ENCODE assay signal across 9 mouse cellular contexts in genomic region chrX:53610571-53610970, GRCm38 (mm10). TPM values are rescaled to one million over a fixed set of nuclear protein-coding genes. Genes with fewer than 3 reads are reported as not detected.
DNase-seq lines count a peak whose midpoint lies in the region; ATAC-seq and TF ChIP-seq lines count a peak whose summit lies in the region.
"Had no signal": no experiment of that assay in that cellular context is flagged by ENCODE, and none has a peak within 500 bp of the region (broad histone marks: within the 10 kb centered on the region; RNA-seq: fewer than 3 reads in every experiment).

No protein-coding gene starts in this region.

- TF ChIP-seq CTCF in CH12.LX (conservative IDR thresholded peaks at IDR 0.05 in 1 of 2, IDR thresholded peaks at IDR 0.05 in 1 of 2; ENCODE audit: low read depth in 2 of 2, low read length in 2 of 2): peak; percentile 28 to 61
- TF ChIP-seq CTCF in lung, postnatal 0 days (IDR thresholded peaks at IDR 0.05): peak; percentile 77

- no peaks in the 10 kb centered on the region for H3K4me1 ChIP-seq in heart, embryonic 12.5 days (replicated peaks)
- H3K4me1 ChIP-seq in CH12.LX (ENCODE audit: control insufficient read depth in 1 of 2, insufficient read depth in 2 of 2): no peaks in the 10 kb centered on the region
- no peaks in the 10 kb centered on the region for H3K4me1 ChIP-seq in lung, postnatal 0 days (ENCODE audit: insufficient read depth, low read depth, low read length)
- H3K4me1 ChIP-seq: lung, embryonic 15.5 days had no signal

- H3K4me2 ChIP-seq in heart, embryonic 12.5 days: no peak overlapping the region
- no peak overlapping the region for H3K4me2 ChIP-seq in CH12.LX (ENCODE audit: insufficient read depth, low read depth, poor library complexity, severe bottlenecking)
- H3K4me2 ChIP-seq in lung, postnatal 0 days (replicated peaks; ENCODE audit: low read depth, low read length): no peak overlapping the region
- H3K4me2 ChIP-seq: lung, embryonic 15.5 days had no signal

- no peaks in the 10 kb centered on the region for H3K27me3 ChIP-seq in heart, embryonic 12.5 days (replicated peaks)
- no peaks in the 10 kb centered on the region for H3K27me3 ChIP-seq in CH12.LX (replicated peaks)
- H3K27me3 ChIP-seq in lung, postnatal 0 days (replicated peaks; ENCODE audit: insufficient read depth, low read length): no peaks in the 10 kb centered on the region
- H3K27me3 ChIP-seq: lung, embryonic 15.5 days had no signal

- no peaks in the 10 kb centered on the region for H3K9me3 ChIP-seq in heart, embryonic 12.5 days (replicated peaks)
- no peaks in the 10 kb centered on the region for H3K9me3 ChIP-seq in CH12.LX (replicated peaks; ENCODE audit: low read length)
- no peaks in the 10 kb centered on the region for H3K9me3 ChIP-seq in lung, postnatal 0 days (ENCODE audit: low read length)
- H3K9me3 ChIP-seq: lung, embryonic 15.5 days had no signal

- TF ChIP-seq EP300 in CH12.LX (IDR thresholded peaks at IDR 0.05; ENCODE audit: low read length): no peak
- no peak for TF ChIP-seq EP300 in lung, postnatal 0 days (IDR thresholded peaks at IDR 0.05)

- peak; percentile 61 for TF ChIP-seq RAD21 in CH12.LX (IDR thresholded peaks at IDR 0.05; ENCODE audit: low read depth, low read length)

- no peak for TF ChIP-seq POLR2A in CH12.LX (IDR thresholded peaks at IDR 0.05; ENCODE audit: low read depth, low read length)

- H3K27ac ChIP-seq in heart, embryonic 12.5 days (ENCODE audit: poor library complexity, severe bottlenecking): no peak overlapping the region
- H3K27ac ChIP-seq in CH12.LX (ENCODE audit: insufficient read depth, low read depth): no peak overlapping the region
- no peak overlapping the region for H3K27ac ChIP-seq in lung, postnatal 0 days (ENCODE audit: low read length)
- H3K27ac ChIP-seq: lung, embryonic 15.5 days had no signal

- no peak for ATAC-seq in heart, embryonic 12.5 days (ENCODE audit: insufficient number of reproducible peaks, low FRiP score)
- ATAC-seq in frontal cortex, adult (ENCODE audit: low TSS enrichment): peak; percentile 39; the same call in 1 of the 2 replicates
- ATAC-seq in lung, postnatal 0 days: 0 out of 2 replicates have a peak, but pooled peaks have one; percentile 32

- H3K9ac ChIP-seq in heart, embryonic 12.5 days: no peak overlapping the region
- H3K9ac ChIP-seq in CH12.LX (ENCODE audit: insufficient read depth, low read depth): no peak overlapping the region
- H3K9ac ChIP-seq in lung, postnatal 0 days (replicated peaks; ENCODE audit: low read depth): no peak overlapping the region
- H3K9ac ChIP-seq: lung, embryonic 15.5 days had no signal

- no peaks in the 10 kb centered on the region for H3K79me2 ChIP-seq in CH12.LX (replicated peaks; ENCODE audit: control insufficient read depth, extremely low read depth, insufficient read depth, poor library complexity, severe bottlenecking)

- H3K36me3 ChIP-seq in heart, embryonic 12.5 days: no peaks in the 10 kb centered on the region
- no peaks in the 10 kb centered on the region for H3K36me3 ChIP-seq in CH12.LX (replicated peaks in 1 of 2; ENCODE audit: control insufficient read depth in 1 of 2, insufficient read depth in 1 of 2, low read length in 1 of 2)
- no peaks in the 10 kb centered on the region for H3K36me3 ChIP-seq in lung, postnatal 0 days (ENCODE audit: insufficient read depth, low read length)
- H3K36me3 ChIP-seq: lung, embryonic 15.5 days had no signal

- WGBS in heart, embryonic 12.5 days: 6% methylated on average over 3 of the region's 3 CpGs
- 2% methylated on average over 3 of the region's 3 CpGs for WGBS in lung, postnatal 0 days

- peak; percentile 85 for DNase-seq in heart, adult 11 months
- peak; percentile 45 for DNase-seq in CH12.LX (ENCODE audit: extremely low read depth)
- DNase-seq in c-Kit-positive CD71-positive TER-119-negative erythroid progenitor cells, embryonic 14.5 days (ENCODE audit: low read depth): peak; percentile 29
- peak; percentile 39 to 61 for DNase-seq in kidney, postnatal 4 days
- peak; percentile 49 for DNase-seq in lung, postnatal 0 days (ENCODE audit: low spot score)
- DNase-seq in spleen, postnatal 4 days (ENCODE audit: low spot score in 2 of 2): peak; percentile 31 to 71

- dilution Hi-C loops in CH12.LX (cut with MboI; ENCODE audit: extremely low pct_ligation_motif_present, extremely low pct_unique_long_range_greater_than_20kb, low sequenced_read_pairs): no loop called here

- no peak overlapping the region for H3K4me3 ChIP-seq in heart, embryonic 12.5 days
- no peak overlapping the region for H3K4me3 ChIP-seq in CH12.LX (replicated peaks in 1 of 3; ENCODE audit: low read depth in 2 of 3, low read length in 2 of 3, poor library complexity in 1 of 3)
- H3K4me3 ChIP-seq in lung, postnatal 0 days (ENCODE audit: low read depth, low read length): no peak overlapping the region
- H3K4me3 ChIP-seq: lung, embryonic 15.5 days had no signal

- in situ Hi-C loops in CH12.LX (cut with MboI; ENCODE audit: low pct_ligation_motif_present, low pct_unique_long_range_greater_than_20kb, low sequenced_read_pairs): no loop called here

TF ChIP-seq in CH12.LX, 34 proteins besides CTCF, POLR2A, EP300 and RAD21:
- TF ChIP-seq KAT2A (IDR thresholded peaks at IDR 0.05; ENCODE audit: insufficient replicate concordance, low read length) (no peak), SMC3 (IDR thresholded peaks at IDR 0.05; ENCODE audit: low read depth, low read length) (peak; percentile 37)
TF ChIP-seq in CH12.LX: peak in this region for 1.

RNA-seq across cellular contexts. Expression of gene Gm14597, which starts 1.8 kb away (rescaled TPM):
- not detected in 2 replicates for polyA plus RNA-seq in heart, embryonic 12.5 days (2016; fragmentation: Nextera tagmentation; extraction: Ambion mirVana)
- total RNA-seq in CH12.LX (2012; rRNA removed): not detected in 2 replicates
- not detected in 2 replicates for total RNA-seq in CH12.LX (2014; rRNA removed)
- 0.57 TPM in 1 of 2 replicates, not detected in the other for polyA plus RNA-seq in CH12.LX (2012; ENCODE audit: insufficient read length, low read depth)
- polyA plus RNA-seq in lung, postnatal 0 days (2015; fragmentation: Nextera tagmentation; extraction: Ambion mirVana): not detected in 2 replicates
- polyA plus RNA-seq: lung, embryonic 15.5 days had no signal

RNA-seq across cellular contexts. Expression of gene Rtl8c, which starts 2.7 kb away (rescaled TPM):
- 49.7 and 56.2 TPM in 2 replicates for polyA plus RNA-seq in heart, embryonic 12.5 days (2016; fragmentation: Nextera tagmentation; extraction: Ambion mirVana)
- 2.1 and 2.5 TPM in 2 replicates for total RNA-seq in CH12.LX (2012; rRNA removed)
- total RNA-seq in CH12.LX (2014; rRNA removed): 1.7 TPM in 1 of 2 replicates, not detected in the other
- polyA plus RNA-seq in CH12.LX (2012; ENCODE audit: insufficient read length, low read depth): 5.5 and 6.4 TPM in 2 replicates
- 37.1 and 39.9 TPM in 2 replicates for polyA plus RNA-seq in lung, postnatal 0 days (2015; fragmentation: Nextera tagmentation; extraction: Ambion mirVana)

RNA-seq across cellular contexts. Expression of gene Rtl8a, which starts 32.9 kb away (rescaled TPM):
- 93.5 and 98.2 TPM in 2 replicates for polyA plus RNA-seq in heart, embryonic 12.5 days (2016; fragmentation: Nextera tagmentation; extraction: Ambion mirVana)
- total RNA-seq in CH12.LX (2012; rRNA removed): 0.21 and 0.29 TPM in 2 replicates
- total RNA-seq in CH12.LX (2014; rRNA removed): not detected in 2 replicates
- polyA plus RNA-seq in CH12.LX (2012; ENCODE audit: insufficient read length, low read depth): 0.80 and 1.4 TPM in 2 replicates
- 287 and 330 TPM in 2 replicates for polyA plus RNA-seq in lung, postnatal 0 days (2015; fragmentation: Nextera tagmentation; extraction: Ambion mirVana)

RNA-seq across cellular contexts. Expression of gene Rtl8b, which starts 59.6 kb away (rescaled TPM):
- 70.1 and 72.6 TPM in 2 replicates for polyA plus RNA-seq in heart, embryonic 12.5 days (2016; fragmentation: Nextera tagmentation; extraction: Ambion mirVana)
- not detected in 2 replicates for total RNA-seq in CH12.LX (2012; rRNA removed)
- not detected in 2 replicates for total RNA-seq in CH12.LX (2014; rRNA removed)
- not detected in 2 replicates for polyA plus RNA-seq in CH12.LX (2012; ENCODE audit: insufficient read length, low read depth)
- polyA plus RNA-seq in lung, postnatal 0 days (2015; fragmentation: Nextera tagmentation; extraction: Ambion mirVana): 193 and 215 TPM in 2 replicates

Comparison
In these comparisons a context has a peak if more than half of its experiments do, and no peak if none do; other contexts are left out.
1. DNase-seq: peak in every context shown above with its lines; median percentile 85 in heart, adult 11 months; 51 in spleen, postnatal 4 days; 50 in kidney, postnatal 4 days; 49 in lung, postnatal 0 days; 45 in CH12.LX; 29 in c-Kit-positive CD71-positive TER-119-negative erythroid progenitor cells, embryonic 14.5 days.
2. RNA of gene Rtl8a, which starts 32.9 kb away (polyA plus RNA-seq): 287 to 330 TPM in lung, postnatal 0 days and 93.5 to 98.2 TPM in heart, embryonic 12.5 days; 0.80 to 1.4 TPM in CH12.LX; every median in the first group is over 10 times any median in the second.